Mouse (Mus musculus) skeletal muscle tissue, adult 2 months (tissue): ENCODE measurements around the gene Pcyt1a.
"Not testable (repeated sequence)": the region's sequence is repeated elsewhere in the genome, so short reads cannot be mapped to it uniquely, and the experiment has no call there.

Experiments
- DNase-seq: peaks from one replicate; pipeline ENCODE4 v3.0.0-alpha.2; 2012; ENCODE audit warnings: low read depth, low spot score

Pcyt1a gene

DNA sequence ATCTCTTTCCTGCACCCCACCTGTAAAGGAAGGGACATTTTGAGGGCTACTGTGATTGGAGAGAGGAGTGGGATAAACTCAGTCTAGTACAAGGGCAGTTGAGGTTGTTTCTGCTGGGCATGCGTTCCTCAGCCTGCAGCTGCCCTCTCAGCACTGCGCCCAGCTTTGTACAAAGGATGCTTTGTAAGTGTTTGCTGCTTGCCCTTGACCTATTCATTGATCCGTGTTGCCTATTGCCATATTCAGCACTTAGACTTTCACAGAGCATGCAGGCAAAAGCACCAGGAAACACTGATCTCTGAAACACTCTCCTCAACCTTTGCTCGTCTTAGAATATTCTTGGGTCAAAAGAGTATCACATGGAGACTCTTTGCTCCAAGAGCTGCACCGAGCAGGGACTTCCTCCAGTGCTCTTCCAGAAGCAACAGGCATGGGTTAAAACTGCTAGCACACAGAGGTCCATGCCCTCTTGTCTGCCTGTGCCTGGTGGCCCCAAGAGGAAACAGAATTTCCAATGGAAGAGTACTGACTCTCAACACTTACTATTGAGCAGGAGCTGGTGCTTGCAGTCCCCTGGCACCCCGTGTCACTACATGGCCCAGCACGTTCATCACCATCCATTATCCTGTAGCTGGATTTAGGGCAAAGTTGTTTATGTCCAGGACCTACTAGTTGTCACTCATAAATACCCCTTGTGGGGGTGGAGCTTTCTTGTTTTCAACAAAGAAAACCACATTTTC lies 41.7 kb downstream of the Pcyt1a start:
- DNase-seq, result no peak

DNA sequence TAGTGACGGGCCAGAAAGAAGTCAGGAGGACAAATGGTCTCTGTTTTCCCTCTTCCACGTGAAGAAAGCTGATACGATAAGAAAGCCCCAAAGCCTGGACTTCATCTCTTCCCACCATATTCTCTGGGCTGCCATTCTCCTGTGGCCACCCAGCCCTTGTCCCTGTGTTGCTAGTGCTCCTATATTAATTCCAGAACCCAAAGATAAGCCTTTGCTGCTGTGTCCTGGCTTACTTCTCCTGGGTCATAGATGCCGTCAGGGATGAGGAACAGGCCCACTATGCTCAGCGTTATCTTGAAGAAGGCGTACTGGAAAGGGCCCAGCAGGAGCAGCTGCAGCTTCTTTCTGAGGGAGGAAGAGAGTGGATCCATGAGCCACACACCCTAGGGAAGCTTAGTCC lies 46.6 kb downstream of the Pcyt1a start:
- DNase-seq, result no peak

DNA sequence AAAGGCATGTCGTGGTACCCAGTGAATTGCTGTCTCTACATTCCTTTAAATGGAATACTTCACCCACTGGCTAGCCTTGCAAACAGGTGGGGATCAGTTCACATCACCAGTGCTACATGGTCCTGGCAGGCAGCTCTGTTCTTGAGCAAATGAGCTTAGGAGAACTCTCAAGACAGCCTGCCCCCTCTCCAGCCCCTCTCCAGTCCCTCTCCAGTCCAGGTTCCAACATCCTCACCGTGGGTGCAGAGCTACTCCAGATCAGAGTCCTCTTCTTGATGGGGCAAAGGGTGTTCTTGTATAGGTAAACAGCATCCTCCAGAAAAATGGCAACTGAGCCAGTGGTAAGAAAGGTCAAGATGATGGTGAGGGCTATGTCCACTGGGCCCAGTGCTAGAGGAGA lies 48.7 kb downstream of the Pcyt1a start:
- DNase-seq, result no peak

DNA sequence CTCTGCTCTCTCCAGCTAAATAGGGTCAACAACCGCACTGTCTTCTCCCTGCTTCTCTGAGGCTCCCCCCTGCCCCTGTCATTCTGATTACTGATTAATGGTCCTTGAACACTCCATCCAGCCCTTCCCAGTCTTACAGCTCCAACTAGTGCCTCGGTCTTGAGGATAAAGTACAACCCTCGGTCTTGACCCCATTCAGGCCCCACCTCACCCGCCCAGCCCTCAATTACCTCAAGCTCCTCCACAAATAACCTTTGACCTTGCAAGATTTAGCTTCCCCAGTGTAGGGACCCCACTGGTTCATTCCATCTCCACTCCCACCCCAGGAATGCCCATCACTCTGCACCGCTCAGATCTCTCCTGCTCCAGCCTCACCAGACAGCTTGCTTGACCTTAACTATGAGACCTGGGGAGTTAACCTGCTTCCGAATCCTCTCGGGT lies 53.7 kb downstream of the Pcyt1a start:
- no peak for DNase-seq

DNA sequence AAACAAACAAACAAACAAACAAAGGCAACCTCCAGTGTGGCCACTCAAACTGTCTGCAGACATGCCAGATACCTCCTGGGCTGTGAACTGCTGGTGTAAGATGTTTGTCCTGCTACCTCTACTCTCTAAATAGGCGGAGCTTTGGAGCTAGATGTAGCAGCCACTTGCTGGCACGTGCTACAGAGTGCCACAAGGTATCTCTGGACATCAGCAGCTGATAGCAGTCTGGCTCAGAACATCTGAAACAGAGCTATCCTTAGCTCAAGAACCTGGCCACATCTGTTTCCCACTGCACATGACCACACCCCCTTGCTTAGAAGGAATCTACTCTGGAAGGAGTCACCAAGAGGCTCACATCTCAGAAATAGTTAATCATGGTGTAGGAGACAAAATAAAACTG lies 54.5 kb downstream of the Pcyt1a start:
- no peak for DNase-seq

DNA sequence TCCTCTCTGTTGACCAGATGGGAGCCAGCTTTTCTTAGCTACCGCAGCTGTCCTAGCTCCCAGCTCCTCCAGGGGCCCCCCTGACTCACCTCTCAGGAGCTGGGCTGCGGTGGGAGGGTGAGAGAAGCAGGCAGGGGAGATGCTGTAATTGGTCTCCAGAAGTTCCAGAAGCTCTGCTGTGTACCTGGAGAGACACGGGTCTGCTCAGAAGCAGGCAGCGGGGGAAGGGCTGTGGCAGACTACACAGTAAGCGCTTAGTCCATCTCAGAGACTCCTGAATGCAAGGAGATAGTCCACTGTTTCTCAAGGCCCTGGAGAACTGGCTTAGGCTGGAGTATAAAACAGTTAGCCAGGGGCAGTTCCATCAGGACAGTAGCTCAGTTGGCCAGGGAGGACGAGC lies 55.3 kb downstream of the Pcyt1a start:
- DNase-seq, result no peak

DNA sequence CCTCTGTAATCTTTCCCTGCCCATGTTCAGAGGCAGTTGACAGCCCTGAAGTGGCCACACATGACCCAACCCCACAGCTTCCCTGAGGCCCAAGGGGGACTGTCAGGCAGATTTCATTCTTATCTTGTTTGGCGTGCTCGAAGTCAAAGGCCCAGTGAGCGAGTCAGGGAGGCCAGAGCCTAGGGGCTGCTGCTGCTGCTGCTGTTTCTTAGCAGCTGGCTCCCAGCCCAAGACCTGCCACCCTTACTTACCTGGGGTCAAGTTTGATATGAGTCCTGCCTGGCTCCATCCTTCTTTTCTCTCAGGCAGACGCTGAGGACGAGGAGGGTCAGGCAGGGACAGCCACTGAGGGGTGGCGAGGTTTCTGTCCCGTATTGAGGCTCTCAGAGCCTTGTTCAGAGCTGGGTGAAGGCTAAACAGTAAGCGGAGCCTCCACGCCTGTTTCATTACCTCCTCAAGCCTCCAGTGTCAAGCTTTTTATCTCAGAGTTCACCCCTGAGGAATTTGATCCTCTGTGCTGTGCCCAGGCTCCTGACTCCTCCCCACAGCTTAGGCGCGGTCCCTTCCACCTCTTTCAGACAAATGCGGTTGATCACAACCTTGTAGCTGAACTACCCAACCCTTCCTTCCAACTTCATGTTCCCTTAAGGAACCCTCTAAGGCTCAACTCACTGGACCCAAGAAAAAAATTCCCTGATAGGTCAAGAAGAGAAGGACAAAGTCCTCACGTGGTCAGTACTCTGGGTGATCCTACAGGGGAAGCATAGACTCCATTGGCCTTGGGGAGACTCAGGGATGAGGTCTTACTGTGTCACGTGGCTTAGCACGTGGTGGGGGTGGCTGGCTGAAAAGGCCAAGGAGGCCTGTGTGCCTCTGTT lies 56.8 kb downstream of the Pcyt1a start, which contains the start of gene Slc51a:
Gene Slc51a (minus strand): TSS at position 646 of the 878 bp plus-strand sequence.
- DNase-seq, result no peak

DNA sequence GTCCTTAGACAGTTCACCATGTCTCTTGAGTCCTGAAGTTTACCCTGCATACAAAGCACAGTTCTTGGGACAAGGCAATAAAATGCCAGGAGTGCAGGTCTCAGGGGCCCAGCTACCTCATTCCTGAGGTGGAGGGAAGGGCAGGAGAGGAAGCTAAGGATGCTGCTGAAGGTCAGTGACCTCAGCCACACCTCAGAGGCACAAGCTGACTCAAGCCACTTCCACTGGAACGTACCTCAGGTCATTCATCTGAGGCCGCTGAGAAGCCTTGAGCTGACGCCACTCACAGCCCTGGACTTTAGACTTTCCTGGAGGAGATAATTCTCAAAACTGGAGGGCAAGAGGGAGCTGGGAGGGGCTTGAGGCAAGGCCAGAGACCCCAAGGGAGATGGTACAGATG lies 58.2 kb downstream of the Pcyt1a start:
- no peak for DNase-seq

DNA sequence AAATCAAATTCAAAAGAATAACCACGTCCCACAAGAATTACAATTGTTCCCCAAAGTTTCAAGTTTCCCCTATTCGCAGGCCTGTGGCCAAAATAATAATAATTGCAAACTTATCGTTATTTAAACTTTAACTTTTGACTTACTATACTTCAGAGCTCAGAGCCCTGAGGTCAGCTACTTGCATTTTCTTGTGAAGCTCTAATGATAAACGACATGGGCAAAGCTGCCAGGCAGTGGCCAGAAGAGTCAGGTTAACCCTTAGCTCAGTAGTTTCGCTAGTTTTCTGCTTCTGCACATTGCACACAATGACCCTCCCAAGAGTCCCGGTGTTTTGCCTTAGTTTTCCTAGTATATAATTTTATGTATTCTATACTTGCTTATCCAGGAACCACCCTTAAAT lies 63.6 kb downstream of the Pcyt1a start:
- DNase-seq, result not testable (repeated sequence)

DNA sequence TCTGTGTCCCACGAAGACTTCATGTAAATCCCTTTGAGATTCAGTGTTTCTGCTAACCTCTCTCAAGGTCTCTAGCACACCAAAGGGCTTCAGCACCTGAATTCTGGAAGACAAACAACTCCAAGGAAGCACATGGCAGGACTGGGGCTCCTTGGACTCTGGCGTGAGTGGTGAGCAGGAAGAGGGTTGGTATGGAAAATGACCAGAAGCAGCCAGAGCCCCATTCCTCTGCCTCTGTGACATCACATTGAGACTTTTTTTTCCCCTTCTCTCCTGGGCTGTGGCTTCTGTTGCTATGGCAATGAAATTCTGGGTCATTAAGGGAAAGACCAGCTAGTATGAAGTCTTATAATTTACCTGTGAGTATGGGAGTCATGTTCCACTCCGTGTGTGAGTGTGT lies 65.2 kb downstream of the Pcyt1a start, which contains the start of gene Zdhhc19:
Gene Zdhhc19 (plus strand): TSS at position 301 of the 400 bp plus-strand sequence.
- no peak for DNase-seq

DNA sequence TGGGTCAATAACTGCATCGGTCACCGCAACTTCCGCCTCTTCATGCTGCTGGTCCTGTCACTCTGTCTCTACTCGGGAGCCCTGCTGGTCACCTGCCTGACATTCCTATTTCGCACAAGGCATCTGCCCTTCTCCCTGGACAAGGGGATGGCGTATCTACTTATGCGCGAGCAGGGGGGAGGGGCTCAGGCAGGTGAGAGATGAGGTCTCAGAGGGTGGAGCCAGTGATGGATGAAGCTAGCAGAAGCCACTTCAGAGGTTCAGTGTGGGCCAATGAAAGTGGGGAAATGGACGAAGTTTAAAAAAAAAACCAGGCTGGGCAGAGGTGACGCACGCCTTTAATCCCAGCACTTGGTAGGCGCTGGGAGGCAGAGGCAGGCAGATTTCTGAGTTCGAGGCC lies 68.3 kb downstream of the Pcyt1a start:
- no peak for DNase-seq

DNA sequence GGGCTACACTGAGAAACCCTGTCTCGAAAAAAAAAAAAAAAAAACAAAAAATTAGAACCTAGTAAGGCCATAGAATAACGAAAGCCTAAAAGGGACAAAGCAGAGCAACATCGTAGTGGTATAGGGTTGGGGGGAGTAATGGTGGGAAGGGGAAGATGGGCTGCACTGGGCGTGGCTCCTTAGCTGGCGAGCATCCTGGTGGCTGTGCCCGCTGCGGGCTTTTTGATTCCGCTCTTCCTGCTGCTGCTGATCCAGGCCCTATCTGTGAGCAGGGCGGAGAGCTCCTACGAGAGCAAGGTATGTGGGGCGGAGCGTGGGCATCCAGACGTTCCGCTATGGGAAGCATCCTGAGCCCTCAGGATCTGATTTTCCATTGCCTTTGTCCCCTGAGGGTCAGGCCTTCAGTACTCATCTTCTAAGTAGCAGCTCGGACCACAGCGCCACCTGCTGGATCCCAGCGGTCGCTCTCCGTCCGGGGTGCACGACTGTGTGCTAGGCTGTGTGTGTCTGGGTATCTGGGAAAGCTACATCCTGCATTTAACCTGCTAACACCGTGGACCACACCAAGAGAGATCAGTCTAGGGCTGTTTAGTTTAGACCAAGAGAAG lies 68.8 kb downstream of the Pcyt1a start:
- peak; percentile 60 for DNase-seq

DNA sequence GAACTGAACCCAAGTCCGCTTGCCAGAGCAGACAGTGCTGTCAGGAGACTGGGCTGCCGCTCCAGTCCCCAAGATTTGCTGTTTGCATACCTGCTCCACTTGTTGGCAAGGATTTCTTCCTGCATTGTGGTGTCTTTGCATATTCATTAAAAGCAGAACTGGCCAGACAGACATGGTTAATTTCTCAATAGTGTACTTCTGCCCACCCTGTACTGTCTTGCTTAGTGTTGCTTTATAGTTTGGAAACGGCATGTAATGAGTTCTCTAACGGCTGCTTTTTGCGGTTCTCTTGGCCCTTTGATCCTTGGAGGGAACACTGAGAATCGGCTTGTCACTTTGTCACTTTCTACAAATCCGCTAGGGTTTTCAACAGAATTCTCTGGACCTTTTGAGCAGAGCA lies 70.7 kb downstream of the Pcyt1a start:
- no peak for DNase-seq

DNA sequence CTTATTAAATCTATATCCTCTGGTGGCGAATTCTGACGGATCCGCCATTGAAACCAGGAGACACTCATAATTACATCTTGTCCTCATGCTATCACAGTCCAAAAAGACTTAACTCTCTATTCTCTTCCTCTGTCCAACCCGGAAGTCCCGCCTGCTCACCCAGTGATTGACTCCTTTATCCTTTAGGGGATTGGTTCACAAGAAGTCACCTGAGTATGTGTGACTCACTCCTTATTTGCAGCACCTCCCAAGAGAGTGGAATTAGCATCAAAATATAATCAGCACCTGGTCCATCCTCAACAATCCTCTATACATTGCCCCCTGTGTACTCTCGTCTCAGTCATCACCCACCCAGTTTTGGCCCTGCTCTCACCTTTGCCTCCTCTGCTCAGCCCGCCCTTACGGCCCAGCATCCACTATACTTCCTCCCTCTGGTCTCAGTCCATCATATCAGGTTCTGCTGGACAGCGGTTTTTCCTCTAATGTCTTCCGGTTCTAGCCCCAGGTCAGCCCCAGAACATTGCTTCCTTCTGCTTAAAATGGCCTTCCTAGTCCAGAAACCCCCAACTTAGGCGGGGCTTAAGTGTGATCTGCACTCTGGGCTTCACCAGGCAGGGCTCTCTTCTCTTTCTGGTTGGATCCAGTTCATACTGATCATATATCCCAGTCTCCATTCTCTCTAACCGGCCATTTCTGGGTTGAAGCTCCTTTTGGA lies 72.1 kb downstream of the Pcyt1a start:
- no peak for DNase-seq

DNA sequence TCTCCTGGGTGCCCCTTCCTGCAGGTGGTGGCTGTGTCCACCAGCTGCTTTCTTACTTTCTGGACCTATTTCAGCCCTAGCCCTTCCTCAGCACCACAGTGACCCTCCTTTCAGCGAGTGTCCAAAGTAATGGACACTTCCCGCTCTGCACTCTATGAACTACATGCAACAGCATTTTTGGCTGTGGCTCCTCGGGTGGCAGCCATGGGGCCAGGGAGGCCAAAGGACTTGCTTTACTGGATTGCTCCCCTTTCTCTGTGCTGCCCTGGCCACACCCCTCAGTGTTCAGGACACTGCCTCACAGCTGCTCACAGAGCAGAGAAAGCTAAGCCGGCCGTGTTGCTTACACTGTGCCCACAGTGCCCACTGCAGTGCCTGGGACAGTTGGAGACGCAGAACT lies 72.9 kb downstream of the Pcyt1a start:
- DNase-seq, result no peak

DNA sequence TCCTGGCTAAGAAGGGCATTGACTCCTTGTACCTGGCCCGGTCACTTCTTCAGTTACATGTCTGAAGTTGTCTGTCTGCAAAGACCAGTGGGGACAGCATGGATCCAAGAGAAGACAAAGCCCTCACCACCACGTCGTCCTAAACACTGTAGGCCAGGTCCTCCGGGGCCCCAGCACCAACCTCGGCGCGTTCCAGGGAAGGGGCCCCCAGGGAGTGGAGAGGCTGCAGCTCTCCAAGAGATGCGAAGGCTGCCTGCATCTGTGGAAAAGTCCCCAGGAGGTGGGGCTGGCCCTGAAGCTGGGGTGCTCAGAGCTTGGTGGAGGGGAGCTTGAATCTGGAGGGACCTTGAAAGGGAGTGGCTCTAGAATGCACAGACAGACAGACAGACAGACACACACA lies 75.6 kb downstream of the Pcyt1a start:
- DNase-seq, result no peak

DNA sequence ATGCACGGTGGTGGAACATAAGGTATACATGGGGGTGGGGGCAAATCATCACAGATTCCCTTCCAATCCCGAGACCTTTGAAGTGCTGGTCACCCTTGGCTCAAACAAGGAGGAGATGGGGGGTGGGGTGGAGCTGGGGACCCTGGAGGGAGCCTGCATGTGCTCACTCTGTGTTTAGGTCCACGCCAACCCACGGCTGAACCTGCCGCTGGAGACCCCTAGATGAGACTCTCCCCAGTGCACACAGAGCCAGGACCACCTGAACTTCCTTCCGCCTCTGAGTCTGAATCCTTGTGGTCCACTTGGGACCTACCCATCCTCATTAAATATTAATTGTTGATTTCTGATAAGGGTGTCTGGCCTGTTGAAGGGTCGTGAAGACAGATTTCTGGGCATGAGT lies 76.1 kb downstream of the Pcyt1a start:
- no peak for DNase-seq

DNA sequence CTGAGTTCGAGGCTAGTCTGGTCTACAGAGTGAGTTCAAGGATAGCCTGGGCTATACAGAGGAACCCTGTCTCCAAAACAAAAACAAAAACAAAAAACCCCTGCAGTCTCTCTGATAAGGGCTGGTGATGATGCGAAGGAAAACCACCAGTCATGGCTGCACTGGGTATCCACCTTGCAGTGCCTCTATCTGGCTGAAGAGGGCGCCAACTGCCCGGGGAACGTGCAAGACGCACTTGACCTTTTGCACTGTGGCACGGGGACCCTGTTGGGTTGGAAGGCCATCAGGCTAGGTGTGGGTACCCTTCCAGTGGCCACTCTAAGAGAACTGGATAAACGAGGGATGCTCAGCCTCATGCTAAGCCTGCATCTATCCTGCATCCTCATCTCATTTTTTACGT lies 76.7 kb downstream of the Pcyt1a start:
- DNase-seq, result peak; percentile 34

DNA sequence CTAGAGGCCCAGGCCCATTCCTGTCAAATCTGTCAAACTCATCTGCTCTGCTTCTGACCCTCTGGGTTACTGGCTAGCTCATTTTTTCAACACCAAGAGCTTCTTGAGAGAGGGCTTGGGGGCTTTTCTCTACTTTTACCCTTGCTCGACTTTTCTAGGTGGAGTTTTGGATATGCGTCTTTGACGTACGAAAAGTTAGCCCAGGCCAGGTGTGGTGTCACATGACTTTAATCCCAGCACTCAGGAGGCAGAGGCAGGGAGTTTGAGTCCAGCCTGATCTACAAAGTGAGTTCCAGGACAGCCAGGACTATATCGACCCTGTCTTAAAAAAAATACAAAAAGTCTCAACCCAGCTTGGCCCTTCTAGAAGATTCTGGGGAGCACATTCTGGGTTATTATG lies 77.3 kb downstream of the Pcyt1a start:
- DNase-seq, result no peak

DNA sequence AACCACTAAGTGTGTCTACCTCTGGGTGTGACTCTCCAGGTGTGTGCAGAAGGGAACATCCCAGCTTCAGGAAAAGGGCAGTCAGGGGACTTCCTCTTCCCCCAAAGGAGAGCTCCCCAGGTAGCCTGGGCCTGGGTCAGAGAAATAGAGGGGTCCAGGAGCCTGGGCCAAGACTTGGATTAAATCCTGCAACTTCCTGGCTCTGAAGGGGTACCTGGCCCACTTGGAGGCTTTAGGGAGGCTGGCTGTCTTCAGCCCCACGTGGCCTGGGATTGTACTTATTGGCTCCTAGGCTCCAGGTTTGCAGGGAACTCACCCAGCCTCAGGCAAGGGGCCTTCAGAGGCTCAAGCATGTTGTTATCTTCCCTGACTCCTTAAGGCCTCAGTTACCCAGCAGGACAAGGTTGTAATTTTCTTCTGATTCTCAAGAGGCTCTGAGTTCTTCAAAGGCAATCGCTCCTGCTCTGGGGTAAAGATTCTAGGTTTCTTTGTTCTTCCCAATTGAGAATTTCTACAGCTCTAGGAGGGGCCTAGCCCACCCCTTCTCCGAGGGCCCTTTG lies 77.9 kb downstream of the Pcyt1a start:
- DNase-seq, result no peak
